Mouse (Mus musculus): Measurements from ENCODE around the gene Pfdn6.
"Not testable (repeated sequence)": the region's sequence is repeated elsewhere in the genome, so short reads cannot be mapped to it uniquely, and the experiment has no call there.

GRCm38 (mm10) chr17:33893011-33893410 lies 47.1 kb downstream of the Pfdn6 start:
- TF ChIP-seq POLR2A (IDR thresholded peaks at IDR 0.05; ENCODE audit: borderline replicate concordance, control insufficient read depth, low read depth, low read length); CTCF (IDR thresholded peaks at IDR 0.05; ENCODE audit: control insufficient read depth, insufficient read depth, low read length): not testable (repeated sequence)
